11 mouse cellular contexts compared by ENCODE assay signal in the genomic region with DNA sequence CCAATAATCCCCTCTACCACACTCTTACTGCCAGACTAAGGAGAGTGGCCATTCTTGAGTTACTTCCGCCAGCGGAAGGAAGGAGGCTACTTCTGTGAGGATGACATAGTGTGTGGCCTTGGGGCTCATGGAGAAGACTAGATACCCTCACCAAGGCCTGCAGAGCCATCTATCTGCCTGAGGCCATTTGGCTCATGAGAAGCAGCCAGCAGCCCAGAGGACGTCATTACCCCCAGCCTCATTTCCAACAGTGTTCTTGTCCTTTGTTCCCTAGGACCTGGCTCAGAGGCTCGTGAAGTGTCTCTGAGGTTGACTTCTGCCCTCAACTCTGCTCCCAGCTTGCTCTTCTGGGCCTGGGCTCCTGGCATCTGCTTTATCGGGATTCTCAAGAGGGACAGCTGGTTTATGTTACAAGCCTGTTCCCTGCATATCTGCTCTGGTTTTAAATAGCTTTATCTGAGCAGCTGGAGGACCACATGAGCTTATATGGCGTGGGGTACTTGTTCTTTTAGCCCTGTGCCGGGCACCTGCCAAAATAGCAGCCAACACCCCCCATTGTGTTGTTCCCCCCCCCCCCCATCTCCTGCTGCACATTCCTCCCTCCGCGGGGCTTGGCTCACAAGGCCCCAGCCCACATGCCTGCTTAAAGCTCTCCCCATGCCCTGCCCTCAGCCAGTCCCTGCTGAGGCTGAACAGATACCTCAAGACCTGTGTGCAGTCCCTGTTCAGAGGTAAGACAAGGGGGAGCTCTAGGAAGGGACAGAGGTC. TPM values are rescaled to one million over a fixed set of nuclear protein-coding genes. Genes with fewer than 3 reads are reported as not detected.
DNase-seq lines count a peak whose midpoint lies in the region; ATAC-seq and TF ChIP-seq lines count a peak whose summit lies in the region.
"Had no signal": no experiment of that assay in that cellular context is flagged by ENCODE, and none has a peak within 500 bp of the region (broad histone marks: within the 10 kb centered on the region; RNA-seq: fewer than 3 reads in every experiment).

A gene (plus strand): TSS at position 639 of the 768 bp plus-strand sequence.

- no peak within 1 kb of the TSS for H3K27ac ChIP-seq in kidney, adult 2 months (ENCODE audit: insufficient read depth, low read depth, low read length)
- no peak within 1 kb of the TSS for H3K27ac ChIP-seq in forebrain, embryonic 13.5 days
- H3K27ac ChIP-seq: hindbrain, embryonic 15.5 days had no signal

- H3K4me1 ChIP-seq in kidney, adult 2 months (ENCODE audit: control insufficient read depth, insufficient read depth, low read length): no peaks in the 10 kb centered on the region
- no peaks in the 10 kb centered on the region for H3K4me1 ChIP-seq in forebrain, embryonic 13.5 days
- H3K4me1 ChIP-seq: hindbrain, embryonic 15.5 days had no signal

- WGBS in kidney, adult 2 months: 52% methylated on average over 9 of the region's 9 CpGs
- WGBS in forebrain, embryonic 13.5 days: 51% methylated on average over 9 of the region's 9 CpGs

- no peaks in the 10 kb centered on the region for H3K9me3 ChIP-seq in forebrain, embryonic 13.5 days (replicated peaks)
- H3K9me3 ChIP-seq: hindbrain, embryonic 15.5 days had no signal

- no peak within 1 kb of the TSS for H3K9ac ChIP-seq in forebrain, embryonic 13.5 days
- H3K9ac ChIP-seq: hindbrain, embryonic 15.5 days had no signal

- H3K36me3 ChIP-seq in kidney, adult 2 months (ENCODE audit: control insufficient read depth, insufficient read depth, low read length): no peaks in the 10 kb centered on the region
- H3K36me3 ChIP-seq in forebrain, embryonic 13.5 days (ENCODE audit: poor library complexity, severe bottlenecking): no peaks in the 10 kb centered on the region
- H3K36me3 ChIP-seq: hindbrain, embryonic 15.5 days had no signal

- ATAC-seq in forebrain, embryonic 13.5 days: no peak

- H3K4me2 ChIP-seq in forebrain, embryonic 13.5 days: no peak within 1 kb of the TSS
- H3K4me2 ChIP-seq: hindbrain, embryonic 15.5 days had no signal

- H3K4me3 ChIP-seq in kidney, adult 2 months (ENCODE audit: insufficient read depth, low read depth, low read length): no peak within 1 kb of the TSS
- no peak within 1 kb of the TSS for H3K4me3 ChIP-seq in forebrain, embryonic 13.5 days
- H3K4me3 ChIP-seq: hindbrain, embryonic 15.5 days had no signal

- DNase-seq in kidney, adult 2 months: peak; percentile 15
- no peak for DNase-seq in kidney, postnatal 4 days
- no peak for DNase-seq in urinary bladder, adult 2 months (ENCODE audit: low spot score)
- DNase-seq in urinary bladder, postnatal 10 days (ENCODE audit: low spot score): no peak
- peak; percentile 84 for DNase-seq in heart, postnatal 4 days
- DNase-seq in B cell, adult 2 months: no peak
- no peak for DNase-seq in thymus, postnatal 36 days
- DNase-seq: adrenal gland, adult 8-10 months; thymus, adult 18-20 months had no signal

- no peak for TF ChIP-seq CTCF in kidney, adult 2 months (conservative IDR thresholded peaks at IDR 0.05; ENCODE audit: insufficient read depth, insufficient read length, low read depth, low read length)

- TF ChIP-seq POLR2A in kidney, adult 2 months (IDR thresholded peaks at IDR 0.05; ENCODE audit: low read depth, low read length): no peak

- H3K27me3 ChIP-seq in kidney, adult 2 months (replicated peaks; ENCODE audit: control insufficient read depth, insufficient read depth, low read length): no peaks in the 10 kb centered on the region
- H3K27me3 ChIP-seq in forebrain, embryonic 13.5 days: no peaks in the 10 kb centered on the region
- H3K27me3 ChIP-seq: hindbrain, embryonic 15.5 days had no signal

RNA-seq across cellular contexts. Expression of the gene that starts here (rescaled TPM):
- polyA plus RNA-seq in kidney, adult 2 months (2012; rRNA removed): 0.44 and 1.0 TPM in 2 replicates
- polyA plus RNA-seq in urinary bladder, adult 2 months (2012; rRNA removed): 274 and 426 TPM in 2 replicates
- 1,000 to 10,000 TPM; 6,684 to 7,230 TPM for total RNA-seq in heart, postnatal 4 days (2021)
- 0.36 and 9.2 TPM in 2 replicates for polyA plus RNA-seq in forebrain, embryonic 13.5 days (2015; fragmentation: Nextera tagmentation; extraction: Ambion mirVana)

Comparison
In these comparisons a context has a peak if more than half of its experiments do, and no peak if none do; other contexts are left out.
1. RNA of the gene that starts here (polyA plus RNA-seq): 274 to 426 TPM in urinary bladder, adult 2 months; 0.44 to 1.0 TPM in kidney, adult 2 months and 0.36 to 9.2 TPM in forebrain, embryonic 13.5 days; every median in the first group is over 10 times any median in the second.
2. DNase-seq: peak in kidney, adult 2 months (single experiment) and heart, postnatal 4 days (single experiment); none in kidney, postnatal 4 days (0 of 2), urinary bladder, adult 2 months (single experiment), urinary bladder, postnatal 10 days (single experiment), B cell, adult 2 months (0 of 2) and thymus, postnatal 36 days (0 of 2).